Mouse (Mus musculus) forebrain, embryonic 13.5 days (tissue): ENCODE measurements around the gene Shank2. TPM values are rescaled to one million over a fixed set of nuclear protein-coding genes. Genes with fewer than 3 reads are reported as not detected.
A peak's percentile ranks its signal among the peaks of the same experiment; 100 is the strongest.

Experiments used
- ATAC-seq: fragments of 200-750 bp; cut with Nextera tagmentation; 2 replicates; pipeline ENCODE4 v1.8.0; 2017
- H3K27ac ChIP-seq: fragments of 300-500 bp; sonication (generic); 2 replicates; pipeline ENCODE4 v1.5.1; 2015; ENCODE audit warnings: inconsistent platforms, mild to moderate bottlenecking, moderate library complexity
- H3K27me3 ChIP-seq: fragments of 300-500 bp; sonication (generic); 2 replicates; pipeline ENCODE4 v1.6.1; 2015; ENCODE audit warnings: mild to moderate bottlenecking, inconsistent platforms
- H3K36me3 ChIP-seq: fragments of 300-500 bp; sonication (generic); 2 replicates; pipeline ENCODE4 v1.6.1; 2015; ENCODE audit warnings: mild to moderate bottlenecking, inconsistent platforms; ENCODE audit not compliant: poor library complexity, severe bottlenecking
- H3K4me1 ChIP-seq: fragments of 300-500 bp; sonication (generic); 2 replicates; pipeline ENCODE4 v1.6.1; 2015; ENCODE audit warnings: inconsistent platforms
- H3K4me2 ChIP-seq: fragments of 300-500 bp; sonication (generic); 2 replicates; pipeline ENCODE4 v1.6.1; 2015; ENCODE audit warnings: inconsistent platforms, mild to moderate bottlenecking, moderate library complexity
- H3K4me3 ChIP-seq: fragments of 300-500 bp; sonication (generic); 2 replicates; pipeline ENCODE4 v1.5.1; 2015; ENCODE audit warnings: mild to moderate bottlenecking, inconsistent platforms
- H3K9ac ChIP-seq: fragments of 300-500 bp; sonication (generic); 2 replicates; pipeline ENCODE4 v1.6.1; 2015; ENCODE audit warnings: mild to moderate bottlenecking, inconsistent platforms
- H3K9me3 ChIP-seq: fragments of 300-500 bp; sonication (generic); replicated peaks from 2 replicates; pipeline ENCODE4 v1.6.1; 2016; ENCODE audit warnings: inconsistent platforms
- WGBS: fragments of 180-500 bp; shearing (Covaris S2); methylation state at CpG from one replicate; pipeline ENCODE4 v1.1.7; 2015; 5-methylcytosine and 5-hydroxymethylcytosine counted together
- polyA plus RNA-seq: library from polyadenylated mRNA; unstranded; fragments of >200 nt; fragmentation: Nextera tagmentation; extraction: Ambion mirVana; gene quantifications from 2 replicates; pipeline ENCODE4 v1.2.1, GENCODE M21; 2015

The Shank2 gene
- polyA plus RNA-seq, 1 experiment from 2014 or later, result 4.1 TPM

DNA sequence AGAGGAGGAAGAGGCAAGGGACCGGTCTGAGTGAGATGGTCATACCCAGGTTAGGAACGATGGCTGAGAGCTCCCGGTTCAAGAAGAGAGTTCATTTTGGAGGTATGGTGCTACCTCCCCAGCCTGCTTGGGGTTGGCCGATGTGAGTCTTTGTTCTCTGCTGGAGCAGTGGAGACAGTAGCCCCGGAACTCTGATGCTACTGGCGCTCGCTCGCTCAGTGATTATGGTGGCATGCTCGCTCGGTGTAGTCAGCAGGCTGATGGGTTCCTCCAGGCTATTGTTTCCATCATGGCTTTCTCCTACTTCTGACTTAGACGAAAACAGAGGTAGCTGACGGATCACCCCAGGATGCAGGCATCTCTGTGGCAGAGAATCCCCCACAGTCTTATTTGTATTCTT is 237.3 kb downstream of the Shank2 start:
- H3K9ac ChIP-seq, result peak overlapping the region; percentile 66
- peak; percentile 44 for ATAC-seq
- peak overlapping the region; percentile 39 for H3K4me3 ChIP-seq
- peaks cover 61% of the 10 kb centered on the region for H3K4me1 ChIP-seq
- H3K4me2 ChIP-seq, result peak overlapping the region; percentile 63
- H3K36me3 ChIP-seq, result no peaks in the 10 kb centered on the region
- H3K27ac ChIP-seq, result peak overlapping the region; percentile 77
- H3K27me3 ChIP-seq, result no peaks in the 10 kb centered on the region
- no peaks in the 10 kb centered on the region for H3K9me3 ChIP-seq
- 34% methylated on average over 12 of the region's 12 CpGs for WGBS

GRCm38 (mm10) chr7:144239571-144240370 is 238.0 kb downstream of the Shank2 start:
- 36% methylated on average over 6 of the region's 6 CpGs for whole genome bisulfite sequencing
- H3K27ac ChIP-seq, result peak overlapping the region; percentile 77

GRCm38 (mm10) chr7:144240736-144241343 is 239.1 kb downstream of the Shank2 start:
- no peak; the same call in 1 of the 2 replicates for ATAC-seq
- H3K27me3 ChIP-seq, result no peaks in the 10 kb centered on the region
- H3K4me2 ChIP-seq, result peak overlapping the region; percentile 63
- H3K9me3 ChIP-seq, result no peaks in the 10 kb centered on the region
- peak overlapping the region; percentile 39 for H3K4me3 ChIP-seq
- no peak overlapping the region for H3K27ac ChIP-seq
- no peaks in the 10 kb centered on the region for H3K36me3 ChIP-seq
- WGBS, result 26% methylated on average over 4 of the region's 4 CpGs
- H3K4me1 ChIP-seq, result peaks cover 56% of the 10 kb centered on the region
- H3K9ac ChIP-seq, result no peak overlapping the region

More at GRCm38 (mm10) chr7:144239571-144240370, 238.0 kb downstream of the Shank2 start:
- no peaks in the 10 kb centered on the region for H3K27me3 ChIP-seq
- H3K36me3 ChIP-seq, result no peaks in the 10 kb centered on the region
- peak; percentile 32; the same call in 1 of the 2 replicates for ATAC-seq
- H3K4me1 ChIP-seq, result peaks cover 60% of the 10 kb centered on the region
- peak overlapping the region; percentile 63 for H3K4me2 ChIP-seq
- H3K4me3 ChIP-seq, result peak overlapping the region; percentile 39
- H3K9ac ChIP-seq, result peak overlapping the region; percentile 66
- H3K9me3 ChIP-seq, result no peaks in the 10 kb centered on the region

DNA sequence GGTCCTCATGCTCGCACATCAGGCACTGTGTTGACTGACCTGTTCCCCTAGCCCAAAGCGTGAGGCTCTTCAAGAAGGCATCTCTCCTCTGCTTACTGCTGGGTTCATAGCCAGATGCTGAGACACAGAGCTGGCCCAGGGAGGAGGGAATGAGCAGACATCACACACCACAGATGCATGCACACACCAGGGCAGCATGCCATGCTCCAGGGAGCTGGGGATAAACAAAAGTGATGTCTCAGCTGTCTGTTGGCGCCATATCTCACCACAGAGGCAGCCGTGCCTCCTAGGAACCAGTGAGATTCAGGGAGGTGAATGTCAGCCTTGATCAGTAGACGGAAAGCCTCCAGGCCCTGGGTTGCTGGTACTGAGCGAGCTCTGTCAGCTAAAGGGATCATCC is 242.5 kb downstream of the Shank2 start:
- Histone ChIP-seq H3K9ac (no peak overlapping the region), H3K4me2 (no peak overlapping the region), H3K36me3 (no peaks in the 10 kb centered on the region), H3K27me3 (no peaks in the 10 kb centered on the region), H3K4me1 (peaks cover 38% of the 10 kb centered on the region), H3K9me3 (no peaks in the 10 kb centered on the region), H3K4me3 (no peak overlapping the region), H3K27ac (no peak overlapping the region)
- 87% methylated on average over 6 of the region's 6 CpGs for WGBS
- no peak for ATAC-seq

DNA sequence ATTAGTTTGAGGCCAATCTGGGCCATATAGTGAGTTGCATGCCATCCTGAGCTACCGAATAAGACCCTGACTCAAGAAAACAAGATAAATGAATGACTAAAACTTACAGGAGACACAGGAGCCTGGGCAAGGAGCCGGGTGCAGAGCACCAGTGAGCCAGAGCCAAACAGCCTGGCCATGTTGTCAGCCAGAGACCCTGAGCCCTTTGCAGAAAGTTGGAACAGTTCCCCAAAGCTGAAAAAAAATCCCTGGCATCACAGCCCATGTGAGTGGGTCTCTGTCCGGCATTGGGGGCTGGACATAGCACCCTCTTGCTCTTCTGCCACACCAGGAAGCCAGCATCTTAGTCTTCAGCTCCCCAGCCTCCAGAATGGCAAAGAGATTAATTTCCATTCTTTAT is 244.5 kb downstream of the Shank2 start:
- Histone ChIP-seq H3K9me3 (no peaks in the 10 kb centered on the region), H3K4me2 (no peak overlapping the region), H3K9ac (no peak overlapping the region), H3K27ac (no peak overlapping the region), H3K4me3 (no peak overlapping the region), H3K4me1 (peaks cover 21% of the 10 kb centered on the region), H3K36me3 (no peaks in the 10 kb centered on the region), H3K27me3 (no peaks in the 10 kb centered on the region)
- WGBS, result 81% methylated on average over 3 of the region's 3 CpGs
- ATAC-seq, result no peak

GRCm38 (mm10) chr7:144248686-144249422 is 247.1 kb downstream of the Shank2 start:
- no peak overlapping the region for H3K27ac ChIP-seq
- WGBS, result 32% methylated on average over 2 of the region's 2 CpGs
- no peaks in the 10 kb centered on the region for H3K36me3 ChIP-seq
- H3K4me2 ChIP-seq, result no peak overlapping the region
- no peak overlapping the region for H3K9ac ChIP-seq
- no peaks in the 10 kb centered on the region for H3K9me3 ChIP-seq
- peaks cover 9% of the 10 kb centered on the region; the same call in 1 of the 2 replicates for H3K4me1 ChIP-seq
- no peaks in the 10 kb centered on the region for H3K27me3 ChIP-seq
- no peak overlapping the region for H3K4me3 ChIP-seq
- ATAC-seq, result no peak

DNA sequence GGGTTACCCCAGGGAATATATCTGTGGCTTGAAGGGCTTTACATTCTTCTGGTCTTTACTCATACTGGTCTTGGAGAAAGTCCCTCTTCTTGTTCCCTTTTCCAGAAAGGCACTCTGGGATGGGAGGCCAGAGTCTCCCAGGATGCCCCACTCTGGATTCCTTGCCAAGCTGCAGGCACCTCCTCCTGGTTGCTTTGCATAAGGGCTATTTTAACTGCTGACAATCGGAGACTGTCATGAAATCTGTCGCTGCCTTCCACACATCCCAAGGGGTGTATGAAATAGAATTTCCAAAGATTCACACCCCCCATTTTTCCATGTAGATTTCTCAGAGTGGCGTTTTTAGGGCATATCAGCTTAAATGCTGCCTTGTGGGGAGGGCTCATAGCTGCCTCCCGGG is 249.1 kb downstream of the Shank2 start:
- WGBS, result 71% methylated on average over 4 of the region's 4 CpGs
- no peaks in the 10 kb centered on the region for H3K36me3 ChIP-seq
- H3K9ac ChIP-seq, result no peak overlapping the region
- no peaks in the 10 kb centered on the region for H3K27me3 ChIP-seq
- peaks cover 24% of the 10 kb centered on the region for H3K4me1 ChIP-seq
- no peak overlapping the region for H3K4me2 ChIP-seq
- no peak overlapping the region for H3K27ac ChIP-seq
- no peak for ATAC-seq
- H3K9me3 ChIP-seq, result no peaks in the 10 kb centered on the region
- H3K4me3 ChIP-seq, result no peak overlapping the region

DNA sequence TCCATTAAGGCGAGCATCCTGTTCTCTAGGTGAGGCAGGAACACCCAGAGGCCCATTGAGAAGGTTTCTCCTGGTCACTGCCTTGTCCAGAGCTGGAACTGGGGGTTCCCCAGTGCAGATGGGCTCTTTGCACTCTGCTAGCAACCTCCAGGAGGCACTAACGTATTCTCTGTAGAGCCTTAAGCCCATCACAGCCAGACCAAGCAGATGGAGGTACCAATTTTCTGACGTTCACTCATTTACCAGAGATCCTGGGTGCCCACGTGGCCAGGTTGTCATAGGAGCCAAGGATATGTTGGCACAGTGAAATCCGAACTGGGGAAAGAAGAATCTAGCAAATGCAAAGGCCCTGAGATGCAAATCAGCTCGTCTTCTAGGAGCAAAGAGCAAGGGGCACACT is 249.5 kb downstream of the Shank2 start:
- WGBS, result 56% methylated on average over 6 of the region's 6 CpGs
- Histone ChIP-seq H3K9me3 (no peaks in the 10 kb centered on the region), H3K4me3 (no peak overlapping the region), H3K27me3 (no peaks in the 10 kb centered on the region), H3K4me1 (peaks cover 25% of the 10 kb centered on the region), H3K4me2 (no peak overlapping the region), H3K27ac (no peak overlapping the region), H3K36me3 (no peaks in the 10 kb centered on the region), H3K9ac (no peak overlapping the region)
- ATAC-seq, result no peak

GRCm38 (mm10) chr7:144254674-144255246 is 253.0 kb downstream of the Shank2 start:
- peak overlapping the region; percentile 20 for H3K4me2 ChIP-seq
- no peaks in the 10 kb centered on the region for H3K27me3 ChIP-seq
- no peak overlapping the region for H3K27ac ChIP-seq
- H3K4me1 ChIP-seq, result peaks cover 35% of the 10 kb centered on the region
- ATAC-seq, result peak; percentile 60; the same call in 1 of the 2 replicates
- H3K9ac ChIP-seq, result no peak overlapping the region
- 24% methylated on average over 8 of the region's 8 CpGs for WGBS
- no peaks in the 10 kb centered on the region for H3K9me3 ChIP-seq
- no peaks in the 10 kb centered on the region for H3K36me3 ChIP-seq
- no peak overlapping the region for H3K4me3 ChIP-seq

- Histone ChIP-seq H3K27ac (peak overlapping the region; percentile 61), H3K9me3 (no peaks in the 10 kb centered on the region), H3K36me3 (no peaks in the 10 kb centered on the region), H3K4me3 (no peak overlapping the region), H3K4me1 (peaks cover 29% of the 10 kb centered on the region), H3K27me3 (no peaks in the 10 kb centered on the region), H3K4me2 (no peak overlapping the region), H3K9ac (no peak overlapping the region)
- WGBS, result 72% methylated on average over 7 of the region's 7 CpGs
- ATAC-seq, result peak; percentile 25; the same call in 1 of the 2 replicates
Observed at GRCm38 (mm10) chr7:144257821-144258220, 256.1 kb downstream of the Shank2 start.

GRCm38 (mm10) chr7:144258332-144258731 is 256.6 kb downstream of the Shank2 start:
- Histone ChIP-seq H3K9ac (no peak overlapping the region), H3K4me1 (peaks cover 29% of the 10 kb centered on the region), H3K4me3 (no peak overlapping the region), H3K27ac (peak overlapping the region; percentile 61), H3K36me3 (no peaks in the 10 kb centered on the region), H3K4me2 (no peak overlapping the region), H3K27me3 (no peaks in the 10 kb centered on the region), H3K9me3 (no peaks in the 10 kb centered on the region)
- ATAC-seq, result no peak; the same call in 1 of the 2 replicates
- WGBS, result 42% methylated on average over 4 of the region's 4 CpGs

GRCm38 (mm10) chr7:144262666-144263065 is 260.9 kb downstream of the Shank2 start:
- 83% methylated on average over 6 of the region's 6 CpGs for whole genome bisulfite sequencing
- no peak for ATAC-seq
- no peak overlapping the region for H3K27ac ChIP-seq

More at GRCm38 (mm10) chr7:144262666-144263065, 260.9 kb downstream of the Shank2 start:
- no peak overlapping the region for H3K4me3 ChIP-seq
- no peaks in the 10 kb centered on the region for H3K9me3 ChIP-seq
- no peak overlapping the region for H3K4me2 ChIP-seq
- no peak overlapping the region for H3K9ac ChIP-seq
- peaks cover 6% of the 10 kb centered on the region for H3K4me1 ChIP-seq
- H3K27me3 ChIP-seq, result no peaks in the 10 kb centered on the region
- no peaks in the 10 kb centered on the region for H3K36me3 ChIP-seq
